Mouse (Mus musculus) stomach, embryonic 14.5 days (tissue): ENCODE measurements around the gene Rab21. TPM values are rescaled to one million over a fixed set of nuclear protein-coding genes. Genes with fewer than 3 reads are reported as not detected.

Source experiments
- ATAC-seq: fragments of 200-750 bp; cut with Nextera tagmentation; 2 replicates; pipeline ENCODE4 v1.8.0; 2017; ENCODE audit warnings: low read depth, moderate TSS enrichment; ENCODE audit not compliant: insufficient number of reproducible peaks, insufficient read depth, low FRiP score
- H3K27ac ChIP-seq: fragments of 300-500 bp; sonication (generic); 2 replicates; pipeline ENCODE4 v1.5.1; 2014; ENCODE audit warnings: mild to moderate bottlenecking, low read length, moderate library complexity, mixed read lengths
- H3K27me3 ChIP-seq: fragments of 300-500 bp; sonication (generic); 2 replicates; pipeline ENCODE4 v1.6.1; 2014; ENCODE audit warnings: low read length, control low read depth, mixed read lengths; ENCODE audit not compliant: control insufficient read depth, insufficient read depth
- H3K36me3 ChIP-seq: fragments of 300-500 bp; sonication (generic); 2 replicates; pipeline ENCODE4 v1.6.1; 2014; ENCODE audit warnings: mild to moderate bottlenecking, control low read depth, low read length, moderate library complexity, mixed read lengths; ENCODE audit not compliant: control insufficient read depth, insufficient read depth
- H3K4me1 ChIP-seq: fragments of 300-500 bp; sonication (generic); 2 replicates; pipeline ENCODE4 v1.6.1; 2014; ENCODE audit warnings: low read length, control low read depth, mixed read lengths; ENCODE audit not compliant: control insufficient read depth, insufficient read depth
- H3K4me2 ChIP-seq: fragments of 300-500 bp; sonication (generic); replicated peaks from 2 replicates; pipeline ENCODE4 v1.6.1; 2014; ENCODE audit warnings: low read depth, low read length, control low read depth
- H3K4me3 ChIP-seq: fragments of 300-500 bp; sonication (generic); 2 replicates; pipeline ENCODE4 v1.5.1; 2014; ENCODE audit warnings: low read depth, low read length, control low read depth
- H3K9ac ChIP-seq: fragments of 300-500 bp; sonication (generic); replicated peaks from 2 replicates; pipeline ENCODE4 v1.6.1; 2014; ENCODE audit warnings: low read depth, mild to moderate bottlenecking, control low read depth, low read length, moderate library complexity, mixed read lengths
- H3K9me3 ChIP-seq: fragments of 300-500 bp; sonication (generic); 2 replicates; pipeline ENCODE4 v1.6.1; 2016; ENCODE audit warnings: low read depth, low read length, control low read depth; ENCODE audit not compliant: control insufficient read depth
- WGBS: fragments of 180-500 bp; shearing (Covaris S2); extraction: QIAGEN DNeasy Blood & Tissue Kit; methylation state at CpG from one replicate; pipeline ENCODE4 v1.1.7; 2014; 5-methylcytosine and 5-hydroxymethylcytosine counted together
- polyA plus RNA-seq: library from polyadenylated mRNA; unstranded; fragments of >200 nt; fragmentation: Nextera tagmentation; extraction: Ambion mirVana; gene quantifications from 2 replicates; pipeline ENCODE4 v1.2.1, GENCODE M21; 2014

The Rab21 gene
- polyA plus RNA-seq, 1 experiment from 2014 or later = 8.0 TPM

- Histone ChIP-seq H3K4me2 (no peak overlapping the region), H3K9ac (no peak overlapping the region), H3K36me3 (peaks cover 33% of the 10 kb centered on the region), H3K4me1 (no peaks in the 10 kb centered on the region), H3K27ac (no peak overlapping the region), H3K9me3 (no peaks in the 10 kb centered on the region), H3K27me3 (no peaks in the 10 kb centered on the region), H3K4me3 (no peak overlapping the region)
- no peak for ATAC-seq
- WGBS = 81% methylated on average over 8 of the region's 8 CpGs
These were observed 26.5 kb downstream of the Rab21 start for GRCm38 (mm10) chr10:115288856-115289255.

GRCm38 (mm10) chr10:115284170-115284569 lies 31.2 kb downstream of the Rab21 start:
- WGBS = 59% methylated on average over 10 of the region's 10 CpGs
- Histone ChIP-seq H3K9ac (no peak overlapping the region), H3K27me3 (no peaks in the 10 kb centered on the region), H3K4me3 (no peak overlapping the region), H3K4me1 (no peaks in the 10 kb centered on the region), H3K9me3 (no peaks in the 10 kb centered on the region), H3K27ac (no peak overlapping the region), H3K36me3 (peaks cover 15% of the 10 kb centered on the region), H3K4me2 (no peak overlapping the region)
- no peak for ATAC-seq

- Histone ChIP-seq H3K9me3 (no peaks in the 10 kb centered on the region), H3K4me1 (no peaks in the 10 kb centered on the region), H3K9ac (no peak overlapping the region), H3K27me3 (no peaks in the 10 kb centered on the region), H3K4me2 (no peak overlapping the region), H3K4me3 (no peak overlapping the region), H3K27ac (no peak overlapping the region), H3K36me3 (0 out of 2 replicates have a peak, but pooled peaks cover under 1% of the 10 kb centered on the region)
- WGBS = 93% methylated on average over 10 of the region's 10 CpGs
- ATAC-seq = no peak
These were observed 34.0 kb downstream of the Rab21 start for GRCm38 (mm10) chr10:115281381-115281780.

- no peaks in the 10 kb centered on the region for H3K27me3 ChIP-seq
- ATAC-seq = no peak
- 50% methylated on average over 5 of the region's 5 CpGs for WGBS
These were observed 43.7 kb downstream of the Rab21 start for GRCm38 (mm10) chr10:115271649-115272048.

GRCm38 (mm10) chr10:115270612-115271390 lies 44.6 kb downstream of the Rab21 start:
- ATAC-seq = no peak

More at GRCm38 (mm10) chr10:115271649-115272048, 43.7 kb downstream of the Rab21 start:
- H3K9ac ChIP-seq = no peak overlapping the region
- no peak overlapping the region for H3K4me2 ChIP-seq
- H3K4me1 ChIP-seq = no peaks in the 10 kb centered on the region
- no peak overlapping the region for H3K4me3 ChIP-seq
- H3K36me3 ChIP-seq = no peaks in the 10 kb centered on the region
- no peaks in the 10 kb centered on the region for H3K9me3 ChIP-seq
- H3K27ac ChIP-seq = no peak overlapping the region

GRCm38 (mm10) chr10:115262926-115263562 lies 52.4 kb downstream of the Rab21 start:
- WGBS = 57% methylated on average over 5 of the region's 5 CpGs
- no peak overlapping the region for H3K4me2 ChIP-seq
- no peak overlapping the region for H3K4me3 ChIP-seq
- no peaks in the 10 kb centered on the region for H3K4me1 ChIP-seq
- no peaks in the 10 kb centered on the region for H3K36me3 ChIP-seq
- H3K9me3 ChIP-seq = no peaks in the 10 kb centered on the region
- ATAC-seq = no peak
- H3K27ac ChIP-seq = no peak overlapping the region
- H3K27me3 ChIP-seq = no peaks in the 10 kb centered on the region
- no peak overlapping the region for H3K9ac ChIP-seq

More at GRCm38 (mm10) chr10:115270612-115271390, 44.6 kb downstream of the Rab21 start:
- H3K9ac ChIP-seq = no peak overlapping the region
- H3K4me1 ChIP-seq = no peaks in the 10 kb centered on the region
- no peak overlapping the region for H3K4me3 ChIP-seq
- 85% methylated on average over 12 of the region's 12 CpGs for WGBS
- no peaks in the 10 kb centered on the region for H3K9me3 ChIP-seq
- no peak overlapping the region for H3K4me2 ChIP-seq
- no peaks in the 10 kb centered on the region for H3K27me3 ChIP-seq
- no peaks in the 10 kb centered on the region for H3K36me3 ChIP-seq
- H3K27ac ChIP-seq = no peak overlapping the region

GRCm38 (mm10) chr10:115262261-115262660 lies 53.1 kb downstream of the Rab21 start:
- H3K4me3 ChIP-seq = no peak overlapping the region
- no peak overlapping the region for H3K4me2 ChIP-seq
- H3K27me3 ChIP-seq = no peaks in the 10 kb centered on the region
- WGBS = 87% methylated on average over 2 of the region's 2 CpGs
- H3K36me3 ChIP-seq = no peaks in the 10 kb centered on the region
- H3K4me1 ChIP-seq = no peaks in the 10 kb centered on the region
- no peak overlapping the region for H3K27ac ChIP-seq
- no peak overlapping the region for H3K9ac ChIP-seq
- ATAC-seq = no peak
- H3K9me3 ChIP-seq = no peaks in the 10 kb centered on the region

- no peak overlapping the region for H3K4me2 ChIP-seq
- no peaks in the 10 kb centered on the region for H3K4me1 ChIP-seq
- WGBS = 82% methylated on average over 3 of the region's 3 CpGs
- no peak overlapping the region for H3K4me3 ChIP-seq
- H3K9me3 ChIP-seq = no peaks in the 10 kb centered on the region
- no peaks in the 10 kb centered on the region for H3K27me3 ChIP-seq
- H3K9ac ChIP-seq = no peak overlapping the region
- H3K27ac ChIP-seq = no peak overlapping the region
- H3K36me3 ChIP-seq = no peaks in the 10 kb centered on the region
- ATAC-seq = no peak
These were observed 54.0 kb downstream of the Rab21 start for GRCm38 (mm10) chr10:115261428-115261827.
